Mouse (Mus musculus) c-Kit-positive CD71-positive TER-119-positive erythroid progenitor cells, embryonic 14.5 days (primary cell): ENCODE measurements around the gene Tmtc4.

Experiments used
- DNase-seq: peaks from one replicate; pipeline ENCODE4 v3.0.0-alpha.2; 2013; ENCODE audit warnings: low spot score

The Tmtc4 gene

GRCm38 (mm10) chr14:122902136-122902535, 81.7 kb downstream of the Tmtc4 start:
- no peak for DNase-seq

- no peak for DNase-seq
Observed at GRCm38 (mm10) chr14:122901715-122902114, 82.1 kb downstream of the Tmtc4 start.

GRCm38 (mm10) chr14:122901177-122901576, 82.7 kb downstream of the Tmtc4 start:
- no peak for DNase-seq

GRCm38 (mm10) chr14:122900679-122901078, 83.2 kb downstream of the Tmtc4 start:
- DNase-seq, result no peak

DNA sequence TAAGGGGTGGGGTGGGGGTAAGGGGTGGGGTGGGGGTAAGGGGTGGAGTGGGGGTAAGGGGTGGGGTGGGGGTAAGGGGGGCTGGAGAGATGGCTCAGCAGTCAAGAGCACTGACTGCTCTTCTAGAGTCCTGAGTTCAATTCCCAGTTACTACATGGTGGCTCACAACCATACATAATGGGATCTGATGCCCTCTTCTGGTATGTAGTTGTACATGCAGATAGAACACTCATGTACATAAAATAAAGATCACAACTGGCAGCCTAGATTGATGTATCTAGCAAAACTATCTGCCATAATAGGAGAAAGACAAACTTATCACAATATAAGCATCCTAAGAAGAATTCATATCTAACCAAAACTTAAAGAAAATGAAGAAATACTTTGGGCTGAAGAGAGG, 85.3 kb downstream of the Tmtc4 start:
- no peak for DNase-seq

DNA sequence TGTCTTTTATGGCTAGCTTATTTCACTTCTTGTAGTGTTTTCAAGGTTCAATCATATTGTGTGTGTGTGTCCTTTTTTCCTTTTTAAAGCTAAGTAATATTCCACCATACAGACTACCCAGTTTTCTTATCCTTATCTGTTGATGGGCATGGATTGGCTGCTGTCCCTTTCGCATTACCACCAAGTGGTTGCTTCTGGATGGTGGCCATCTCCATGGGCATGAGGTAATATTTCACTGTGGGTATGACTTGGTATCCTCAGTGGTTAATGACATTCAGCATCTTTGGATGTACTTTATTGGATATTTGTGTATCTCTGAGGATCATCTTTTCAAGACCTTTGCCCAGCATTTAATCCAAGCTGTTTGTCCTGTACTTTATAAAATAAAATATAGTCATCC, 87.7 kb downstream of the Tmtc4 start:
- DNase-seq, result no peak

DNA sequence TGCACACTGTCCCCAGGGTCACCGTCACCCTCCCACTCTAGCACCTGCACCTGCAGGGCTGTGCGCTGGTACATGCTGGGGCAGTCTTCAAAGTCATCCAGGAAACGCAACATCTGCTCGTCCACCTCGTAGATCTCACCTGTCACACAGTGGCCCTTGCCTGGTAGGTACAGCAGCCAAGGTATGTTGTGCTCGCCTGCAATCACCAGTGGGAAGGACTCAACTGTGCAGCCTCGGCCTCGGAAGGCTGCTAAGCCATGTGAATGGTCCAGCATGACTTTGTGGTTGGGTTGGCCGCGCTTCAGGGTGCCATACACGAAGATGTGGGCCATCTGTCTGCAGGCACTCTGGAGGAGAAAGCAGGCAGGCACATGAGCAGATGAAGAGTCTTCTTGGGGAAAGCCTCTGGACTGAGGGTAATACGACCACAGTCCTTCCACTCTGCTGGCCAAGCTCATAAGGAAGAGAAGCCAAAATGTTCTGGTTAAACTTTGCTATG, 92.3 kb downstream of the Tmtc4 start:
- no peak for DNase-seq

DNA sequence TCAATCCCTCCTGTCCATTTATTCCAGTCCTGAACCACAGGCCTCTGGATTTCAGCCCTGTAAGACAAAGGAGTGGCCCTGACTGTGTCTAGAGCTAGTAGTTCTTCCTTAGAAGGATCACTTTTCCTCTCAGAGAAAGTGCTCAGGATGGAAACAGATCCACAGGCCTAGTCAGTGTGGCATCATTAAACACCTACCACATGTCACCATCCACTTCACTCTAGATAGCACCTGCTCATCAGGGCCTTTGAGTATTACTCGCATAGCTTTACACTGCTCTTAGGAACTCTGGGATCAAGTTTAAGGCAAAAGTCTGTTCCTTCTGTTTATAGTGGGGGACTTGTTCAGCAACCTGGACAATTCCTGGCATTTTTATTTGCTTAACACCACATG, 95.4 kb downstream of the Tmtc4 start:
- no peak for DNase-seq

GRCm38 (mm10) chr14:122887702-122888479, 95.9 kb downstream of the Tmtc4 start:
- no peak for DNase-seq

- DNase-seq, result no peak
Observed at GRCm38 (mm10) chr14:122887278-122887677, 96.6 kb downstream of the Tmtc4 start.

GRCm38 (mm10) chr14:122885893-122886292, 97.9 kb downstream of the Tmtc4 start:
- no peak for DNase-seq

- no peak for DNase-seq
Observed at GRCm38 (mm10) chr14:122883821-122884584, 99.8 kb downstream of the Tmtc4 start.

DNA sequence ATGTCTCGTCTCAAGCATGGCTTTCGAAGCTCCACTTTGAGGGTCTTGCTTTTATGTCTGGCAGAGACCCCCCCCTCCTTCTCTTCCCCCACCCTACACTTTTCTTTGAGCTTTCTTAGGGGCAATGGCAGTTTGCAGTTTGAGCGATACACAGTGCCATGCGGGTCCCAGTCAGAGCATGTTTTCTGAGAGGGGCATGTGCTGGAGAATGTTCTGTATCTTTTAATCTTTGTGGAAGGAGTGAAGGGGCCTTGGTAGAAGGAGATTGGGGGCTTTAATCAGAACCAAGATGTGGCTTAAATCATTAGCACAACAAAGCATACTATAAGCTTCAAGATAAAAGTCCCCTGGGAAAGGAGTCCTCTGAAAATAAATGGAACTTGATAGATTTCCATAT, 100.4 kb downstream of the Tmtc4 start:
- DNase-seq, result no peak

- DNase-seq, result no peak
Observed at GRCm38 (mm10) chr14:122882795-122883409, 100.9 kb downstream of the Tmtc4 start.

DNA sequence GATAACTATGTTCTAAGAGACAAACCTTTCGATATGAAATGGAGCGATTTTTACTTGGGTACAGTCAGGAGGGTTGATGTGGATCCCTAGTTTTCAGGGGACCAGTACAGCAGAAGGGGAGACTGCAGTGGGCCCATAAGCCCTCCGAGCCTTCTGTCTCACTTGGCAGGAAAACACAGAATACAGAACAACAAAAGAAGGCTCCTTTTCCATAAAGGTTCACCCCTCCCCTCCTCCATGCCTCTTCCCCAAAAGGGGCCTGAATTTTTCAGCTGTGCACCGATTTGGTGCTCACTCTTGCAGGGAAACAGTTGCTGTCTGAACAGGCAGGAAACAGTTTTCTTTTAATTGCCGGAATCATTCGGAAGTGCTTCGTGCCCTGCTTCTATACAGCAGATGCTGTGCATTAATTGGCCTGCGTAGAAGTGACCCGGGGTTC, 101.6 kb downstream of the Tmtc4 start:
- no peak for DNase-seq

- DNase-seq, result no peak
Observed at GRCm38 (mm10) chr14:122881699-122882098, 102.1 kb downstream of the Tmtc4 start.

- no peak for DNase-seq
Observed at GRCm38 (mm10) chr14:122880291-122880690, 103.5 kb downstream of the Tmtc4 start.

- no peak for DNase-seq
Observed at GRCm38 (mm10) chr14:122877787-122878186, 106.0 kb downstream of the Tmtc4 start.

DNA sequence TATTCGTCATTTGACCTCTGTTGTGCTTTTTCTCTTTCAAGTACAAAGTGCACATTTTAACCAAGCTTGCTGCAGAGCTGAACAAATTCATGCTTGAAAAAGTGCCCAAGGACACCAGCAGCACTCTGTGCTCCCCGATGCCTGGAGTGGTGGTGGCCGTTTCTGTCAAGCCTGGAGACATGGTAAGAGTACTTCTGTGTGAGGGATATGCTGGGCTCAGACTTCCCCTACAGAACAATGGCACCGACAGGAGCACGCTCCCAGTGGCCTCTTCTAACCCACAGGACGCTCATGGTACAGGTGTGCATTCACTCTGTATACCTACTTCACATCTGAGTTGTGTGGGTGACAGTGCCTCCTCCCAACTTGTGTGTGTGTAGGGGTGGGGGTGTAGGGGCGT, 107.1 kb downstream of the Tmtc4 start:
- no peak for DNase-seq

GRCm38 (mm10) chr14:122876163-122876562, 107.7 kb downstream of the Tmtc4 start:
- peak; percentile 20 for DNase-seq

- no peak for DNase-seq
Observed at GRCm38 (mm10) chr14:122875636-122876035, 108.2 kb downstream of the Tmtc4 start.

- no peak for DNase-seq
Observed at GRCm38 (mm10) chr14:122875056-122875455, 108.8 kb downstream of the Tmtc4 start.

DNA sequence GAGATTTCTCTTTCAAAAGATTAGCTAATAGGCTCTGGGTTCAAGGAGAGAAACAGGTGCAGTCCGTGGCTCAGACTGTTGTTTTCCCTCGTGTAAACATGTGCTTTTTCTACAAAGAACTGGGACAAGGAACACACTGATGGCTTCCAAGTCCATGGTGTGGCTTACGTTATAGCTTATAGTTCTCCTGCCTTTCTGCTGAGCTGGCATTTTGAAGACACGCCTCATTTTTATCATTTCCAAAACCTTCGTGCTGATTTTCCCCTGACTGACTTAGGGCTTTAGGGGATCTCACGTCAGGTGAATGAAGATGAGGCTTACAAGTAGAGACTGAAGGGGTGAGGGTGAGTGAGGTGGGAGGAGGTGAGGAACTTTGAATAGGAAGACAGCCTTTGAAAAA, 111.2 kb downstream of the Tmtc4 start:
- no peak for DNase-seq
